Mouse (Mus musculus): ENCODE results near the gene Urm1. TPM values are rescaled to one million over a fixed set of nuclear protein-coding genes. Genes with fewer than 3 reads are reported as not detected.

Gene Urm1
- polyA plus RNA-seq, 1 experiment from 2014 or later = 18.0 TPM

DNA sequence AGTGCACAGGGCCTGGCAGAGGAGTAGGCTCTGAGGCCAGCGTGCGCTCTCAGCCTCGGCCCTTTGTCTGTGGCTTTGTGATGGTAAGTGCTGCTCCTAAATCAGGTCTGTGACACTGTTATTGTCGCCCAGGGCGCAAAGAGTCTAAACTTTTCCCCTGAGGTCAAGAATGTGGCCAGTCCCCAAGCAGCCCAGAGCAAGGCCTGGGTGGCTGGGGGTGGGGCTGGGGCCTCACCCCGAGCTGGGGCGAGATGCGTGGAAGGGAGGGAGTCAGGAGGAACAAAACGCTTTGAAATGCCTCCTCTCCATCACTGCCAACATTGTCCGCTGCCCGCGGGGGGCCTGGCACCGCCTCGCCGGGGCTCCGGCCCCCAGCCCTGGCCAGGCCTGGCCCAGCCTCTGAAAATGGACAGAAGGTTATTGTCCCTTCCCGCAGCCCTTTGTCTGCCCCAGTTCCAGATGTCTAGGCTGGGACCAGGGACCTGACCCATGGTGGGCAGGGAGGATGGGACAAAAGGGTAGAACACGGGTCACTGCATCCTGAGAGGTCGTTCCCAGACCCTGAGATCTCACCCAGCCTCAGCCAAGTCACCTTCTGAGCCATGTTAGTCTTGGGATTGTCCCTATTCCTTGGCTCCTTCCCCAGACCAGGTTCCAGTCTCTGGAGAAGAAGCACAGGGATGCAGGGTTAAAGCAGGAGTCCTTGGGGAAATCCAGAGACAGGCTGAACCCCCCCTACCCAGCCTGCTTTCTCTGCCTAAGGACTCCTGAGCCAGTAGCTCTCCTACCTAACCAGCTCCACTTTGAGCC lies 36.8 kb downstream of the Urm1 start:
- peak overlapping the region; percentile 77 for H3K27ac ChIP-seq (replicated peaks)
- peak overlapping the region; percentile 12; the same call in 1 of the 2 replicates for H3K4me3 ChIP-seq
- H3K27me3 ChIP-seq (replicated peaks; ENCODE audit: low read depth, poor library complexity, severe bottlenecking) = peaks cover 60% of the 10 kb centered on the region
- peak; percentile 46 for DNase-seq (ENCODE audit: low spot score)
- H3K36me3 ChIP-seq (replicated peaks) = no peaks in the 10 kb centered on the region
- H3K4me1 ChIP-seq = peaks cover 40% of the 10 kb centered on the region
- no peaks in the 10 kb centered on the region for H3K9me3 ChIP-seq
- 8% methylated on average over 19 of the region's 19 CpGs for WGBS

DNA sequence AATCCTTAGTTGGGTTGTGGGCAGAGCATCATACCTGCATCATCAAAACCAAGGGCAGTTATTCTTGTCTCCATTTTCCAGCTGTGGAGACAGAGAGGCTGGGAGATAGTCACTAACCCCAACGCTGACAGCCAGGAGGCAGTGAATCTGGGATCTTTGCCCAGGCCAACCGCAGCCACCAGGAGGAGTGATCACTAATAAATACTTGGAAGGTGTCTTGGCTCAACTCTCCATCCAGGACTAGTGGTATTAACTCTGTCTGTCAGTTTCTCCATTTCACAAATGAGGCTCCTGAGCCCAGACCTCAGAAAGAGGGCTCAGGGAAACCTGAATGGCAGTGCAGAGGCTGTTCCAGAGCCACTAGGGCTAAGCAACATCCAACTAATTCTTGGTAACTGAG lies 37.5 kb downstream of the Urm1 start:
- Histone ChIP-seq H3K36me3 (replicated peaks) (no peaks in the 10 kb centered on the region), H3K9me3 (no peaks in the 10 kb centered on the region), H3K27ac (replicated peaks) (peak overlapping the region; percentile 77), H3K27me3 (replicated peaks; ENCODE audit: low read depth, poor library complexity, severe bottlenecking) (peaks cover 59% of the 10 kb centered on the region), H3K4me3 (no peak overlapping the region), H3K4me1 (peaks cover 40% of the 10 kb centered on the region)
- WGBS = 61% methylated on average over 2 of the region's 2 CpGs
- DNase-seq (ENCODE audit: low spot score) = no peak

DNA sequence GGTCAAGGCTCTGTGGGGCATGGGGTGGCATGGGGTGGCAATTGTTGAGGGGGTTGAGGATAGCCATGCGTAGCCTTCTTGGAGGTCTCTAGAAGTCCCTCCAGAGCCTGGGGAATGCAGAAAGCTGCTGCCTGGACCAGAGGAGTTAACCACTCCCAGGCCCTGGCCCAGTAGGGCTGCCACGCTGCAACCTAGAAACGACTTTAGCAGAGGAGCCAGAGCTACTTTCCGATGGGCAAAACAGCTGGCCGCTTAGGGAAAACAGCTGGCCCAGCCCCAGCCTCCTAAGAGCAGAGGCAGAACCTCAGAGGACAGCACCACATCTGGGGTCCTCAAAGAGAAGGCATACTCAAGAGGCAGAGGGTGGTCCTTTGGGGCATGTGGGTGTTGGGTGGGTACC lies 38.1 kb downstream of the Urm1 start:
- peak overlapping the region; percentile 65 for H3K27ac ChIP-seq (replicated peaks)
- WGBS = 76% methylated on average over 5 of the region's 5 CpGs
- peaks cover 40% of the 10 kb centered on the region for H3K4me1 ChIP-seq
- H3K36me3 ChIP-seq (replicated peaks) = no peaks in the 10 kb centered on the region
- H3K27me3 ChIP-seq (replicated peaks; ENCODE audit: low read depth, poor library complexity, severe bottlenecking) = peaks cover 57% of the 10 kb centered on the region
- H3K9me3 ChIP-seq = no peaks in the 10 kb centered on the region
- H3K4me3 ChIP-seq = no peak overlapping the region
- DNase-seq (ENCODE audit: low spot score) = no peak

DNA sequence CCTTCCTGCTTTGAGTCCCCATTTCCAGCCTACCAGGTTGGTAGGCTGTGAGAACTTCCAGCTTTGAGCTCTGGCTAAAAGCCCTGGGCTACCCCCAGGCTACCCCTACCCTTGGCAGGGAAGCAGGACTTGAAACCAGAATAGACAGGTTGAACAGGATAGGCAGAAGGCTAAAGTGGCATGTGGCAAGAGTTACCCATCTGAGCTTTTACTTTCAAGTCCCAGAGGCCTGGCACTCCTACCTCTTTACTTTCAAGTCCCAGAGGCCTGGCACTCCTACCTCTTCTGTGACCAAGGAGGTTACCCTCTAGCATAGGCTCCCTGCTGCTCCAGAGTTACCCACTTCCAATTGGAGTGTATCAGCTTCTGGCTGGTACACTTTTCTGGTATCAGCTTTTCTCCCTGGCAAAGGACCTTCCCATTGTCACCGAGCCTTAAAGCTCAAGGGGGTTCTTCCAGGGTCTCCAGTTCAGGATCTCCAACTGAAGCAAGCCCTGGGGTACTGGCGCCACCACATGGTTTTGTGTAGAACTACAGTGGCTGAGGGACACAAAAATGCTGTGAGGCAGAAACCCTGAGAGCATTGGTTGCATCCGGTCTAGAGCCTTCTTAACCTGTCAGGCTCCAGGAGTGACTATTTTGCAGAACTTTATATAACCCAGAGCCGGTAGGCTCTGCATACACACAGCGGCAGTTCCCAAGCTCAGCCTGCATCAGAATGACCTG lies 39.0 kb downstream of the Urm1 start:
- DNase-seq (ENCODE audit: low spot score) = peak; percentile 69
- H3K36me3 ChIP-seq (replicated peaks) = no peaks in the 10 kb centered on the region
- peaks cover 33% of the 10 kb centered on the region for H3K4me1 ChIP-seq
- H3K9me3 ChIP-seq = no peaks in the 10 kb centered on the region
- 15% methylated on average over 5 of the region's 5 CpGs for whole genome bisulfite sequencing
- H3K4me3 ChIP-seq = 0 out of 2 replicates have a peak overlapping the region, but pooled peaks have one; percentile 6
- H3K27me3 ChIP-seq (replicated peaks; ENCODE audit: low read depth, poor library complexity, severe bottlenecking) = peaks cover 54% of the 10 kb centered on the region
- H3K27ac ChIP-seq (replicated peaks) = peak overlapping the region; percentile 65

DNA sequence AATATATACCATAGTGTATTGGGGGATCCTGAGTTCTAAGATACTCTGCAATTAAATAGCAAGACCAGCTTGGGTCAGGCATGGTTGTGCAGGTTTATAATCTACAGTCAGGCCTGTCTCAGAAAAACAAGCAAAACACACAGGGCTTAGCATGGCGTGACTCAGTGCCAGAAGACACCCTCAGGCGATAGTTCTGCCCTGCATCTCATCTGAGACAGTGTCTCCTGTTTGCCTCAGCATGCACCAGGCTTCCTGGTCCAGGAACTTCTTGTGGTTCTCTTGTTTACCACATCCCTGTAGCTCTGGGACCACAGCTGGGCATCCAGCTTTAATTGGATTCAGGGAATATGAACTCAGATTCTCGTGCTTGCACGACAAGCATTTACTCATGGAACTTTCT lies 45.2 kb downstream of the Urm1 start:
- Histone ChIP-seq H3K27me3 (replicated peaks; ENCODE audit: low read depth, poor library complexity, severe bottlenecking) (peaks cover 21% of the 10 kb centered on the region), H3K4me1 (peaks cover 17% of the 10 kb centered on the region), H3K4me3 (no peak overlapping the region), H3K36me3 (replicated peaks) (no peaks in the 10 kb centered on the region), H3K27ac (replicated peaks) (no peak overlapping the region), H3K9me3 (no peaks in the 10 kb centered on the region)
- WGBS = 70% methylated on average over 4 of the region's 4 CpGs
- no peak for DNase-seq (ENCODE audit: low spot score)

DNA sequence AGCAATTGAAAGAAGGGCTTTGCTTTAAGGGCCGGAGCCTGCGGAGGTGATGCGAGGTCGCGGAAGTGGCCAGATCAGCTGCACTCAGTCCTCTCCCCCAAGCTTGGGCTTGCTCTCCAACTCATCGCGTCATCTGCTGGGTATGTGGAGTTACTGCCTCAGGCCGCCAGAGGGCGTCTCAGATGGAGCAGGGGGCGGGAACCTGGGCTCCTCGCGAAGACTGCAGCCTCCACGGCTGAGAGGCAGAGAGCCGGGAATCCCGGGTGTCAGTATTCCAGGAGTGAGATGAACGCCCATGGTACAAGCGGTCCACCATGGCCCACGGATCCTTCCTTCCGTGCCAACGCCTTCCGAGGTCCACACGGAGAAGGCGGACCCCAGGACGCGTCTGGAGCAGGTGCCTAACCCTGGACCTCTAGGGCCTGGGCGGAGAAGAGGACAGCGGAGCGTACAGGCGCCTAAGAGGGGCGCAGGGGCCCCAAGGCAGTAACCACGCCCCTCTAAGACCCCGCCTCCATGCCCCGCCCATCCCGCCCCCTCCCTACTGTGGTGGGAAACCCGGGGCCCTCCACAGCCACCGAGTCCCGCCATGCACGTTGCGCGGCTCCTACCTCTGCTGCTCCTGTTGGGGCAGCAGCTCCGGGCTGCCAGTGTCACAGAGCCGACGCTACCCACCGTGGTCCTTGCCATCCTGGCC lies 49.2 kb downstream of the Urm1 start, which contains the start of gene Cercam:
TSS of gene Cercam (plus strand) at position 216 of the 697 bp plus-strand sequence.
- peak within 1 kb of the TSS; percentile 70 for H3K4me3 ChIP-seq
- H3K9me3 ChIP-seq = no peaks in the 10 kb centered on the region
- H3K36me3 ChIP-seq (replicated peaks) = peaks cover 20% of the 10 kb centered on the region
- H3K27me3 ChIP-seq (replicated peaks; ENCODE audit: low read depth, poor library complexity, severe bottlenecking) = peaks cover 25% of the 10 kb centered on the region
- H3K4me1 ChIP-seq = peaks cover 27% of the 10 kb centered on the region
- WGBS = under 1% methylated on average over 44 of the region's 44 CpGs
- H3K27ac ChIP-seq (replicated peaks) = peak within 1 kb of the TSS; percentile 86
- peak; percentile 90 for DNase-seq (ENCODE audit: low spot score)

DNA sequence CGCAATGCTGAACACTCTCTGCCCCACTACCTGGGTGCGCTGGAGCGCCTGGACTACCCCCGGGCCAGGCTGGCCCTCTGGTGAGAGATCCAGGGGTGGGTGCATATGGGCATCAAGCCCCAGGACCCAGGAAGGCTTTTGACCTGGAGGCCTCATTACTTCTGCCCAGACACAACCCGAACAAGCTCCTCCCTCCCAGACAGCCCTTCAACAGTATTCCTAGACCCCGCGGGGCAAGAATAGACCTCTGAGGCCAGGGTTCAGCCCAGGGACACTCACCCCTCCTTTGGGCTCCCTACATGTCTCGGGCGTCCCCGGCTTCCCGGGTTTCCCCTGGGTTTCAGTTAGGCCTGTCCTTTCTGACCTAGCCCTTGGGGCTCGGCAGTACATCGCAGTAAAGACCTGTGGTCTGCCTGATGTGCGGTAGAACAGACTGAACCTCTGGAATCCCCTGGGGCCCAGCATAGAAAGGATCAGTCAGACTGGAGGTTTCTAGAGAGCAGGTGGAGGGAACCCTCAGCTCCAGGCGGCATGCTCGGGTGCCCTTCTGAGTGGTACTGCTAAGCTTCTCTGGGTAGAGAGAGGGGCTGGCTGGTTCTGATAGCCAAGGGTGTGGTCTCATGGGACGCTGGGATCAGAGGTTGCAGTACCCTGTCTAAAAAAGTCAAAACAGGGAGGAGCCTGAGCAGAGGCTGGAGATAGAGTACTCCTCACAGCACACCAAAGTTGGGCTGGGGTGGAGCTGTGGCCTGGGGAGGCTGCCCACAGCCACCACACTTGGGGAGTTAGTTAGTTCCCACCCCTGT lies 50.0 kb downstream of the Urm1 start:
- WGBS = 2% methylated on average over 17 of the region's 17 CpGs
- DNase-seq (ENCODE audit: low spot score) = peak; percentile 48
- peaks cover 20% of the 10 kb centered on the region for H3K36me3 ChIP-seq (replicated peaks)
- no peaks in the 10 kb centered on the region for H3K9me3 ChIP-seq
- H3K4me1 ChIP-seq = peaks cover 27% of the 10 kb centered on the region
- H3K4me3 ChIP-seq = peak overlapping the region; percentile 70
- H3K27me3 ChIP-seq (replicated peaks; ENCODE audit: low read depth, poor library complexity, severe bottlenecking) = peaks cover 25% of the 10 kb centered on the region
- H3K27ac ChIP-seq (replicated peaks) = peak overlapping the region; percentile 86

DNA sequence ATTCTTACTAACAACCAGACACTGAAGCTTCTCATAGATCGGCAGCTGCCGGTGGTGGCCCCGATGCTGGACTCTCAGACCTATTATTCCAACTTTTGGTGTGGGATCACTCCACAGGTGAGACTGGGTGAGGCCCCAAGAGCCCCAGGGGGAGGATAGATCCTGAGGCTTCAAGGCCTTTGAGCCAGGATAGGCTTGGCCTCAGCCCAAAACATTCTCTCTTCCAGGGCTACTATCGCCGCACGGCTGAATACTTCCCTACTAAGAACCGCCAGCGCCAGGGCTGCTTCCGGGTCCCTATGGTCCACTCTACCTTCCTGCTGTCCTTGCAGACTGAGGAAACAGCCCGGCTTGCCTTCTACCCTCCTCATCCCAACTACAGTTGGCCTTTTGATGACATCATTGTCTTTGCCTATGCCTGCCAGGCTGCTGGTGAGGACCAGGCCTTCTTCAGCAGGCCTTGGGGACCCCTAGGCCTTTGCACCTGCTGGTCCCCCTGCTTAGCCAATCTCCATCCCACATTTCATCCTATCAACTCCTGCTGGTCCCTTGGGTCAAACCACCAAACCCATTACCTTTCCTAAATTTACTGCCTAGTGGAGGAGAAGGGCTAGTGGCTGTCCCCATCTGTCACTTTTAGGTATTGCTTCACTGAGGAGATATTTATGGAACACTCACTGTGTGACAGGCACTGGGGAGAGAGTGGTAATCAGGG lies 52.9 kb downstream of the Urm1 start:
- Histone ChIP-seq H3K27me3 (replicated peaks; ENCODE audit: low read depth, poor library complexity, severe bottlenecking) (peaks cover 17% of the 10 kb centered on the region), H3K27ac (replicated peaks) (no peak overlapping the region), H3K4me1 (peaks cover 27% of the 10 kb centered on the region), H3K36me3 (replicated peaks) (peaks cover 27% of the 10 kb centered on the region), H3K4me3 (no peak overlapping the region), H3K9me3 (no peaks in the 10 kb centered on the region)
- WGBS = 93% methylated on average over 10 of the region's 10 CpGs
- DNase-seq (ENCODE audit: low spot score) = no peak

DNA sequence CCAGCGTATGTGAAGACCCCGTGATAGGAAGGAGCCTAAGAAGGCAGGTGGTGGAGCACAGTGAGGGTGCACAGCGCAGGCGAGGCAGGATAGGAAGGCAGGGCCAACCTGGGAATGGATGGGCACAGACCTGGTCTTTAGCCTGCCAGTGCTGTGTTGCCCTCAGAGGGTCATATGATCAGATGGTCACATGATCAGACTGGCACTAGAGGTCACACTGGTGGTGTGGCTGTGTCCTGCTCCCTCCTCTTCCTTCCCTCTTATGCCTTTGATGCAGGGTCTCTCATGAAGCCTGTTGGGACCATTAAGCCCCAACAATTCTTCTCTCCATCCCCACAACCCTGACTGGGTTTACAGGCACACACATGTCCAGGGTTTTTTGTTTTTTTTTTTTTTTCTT lies 53.9 kb downstream of the Urm1 start:
- peaks cover 23% of the 10 kb centered on the region for H3K4me1 ChIP-seq
- no peaks in the 10 kb centered on the region for H3K9me3 ChIP-seq
- H3K27me3 ChIP-seq (replicated peaks; ENCODE audit: low read depth, poor library complexity, severe bottlenecking) = peaks cover 16% of the 10 kb centered on the region
- H3K4me3 ChIP-seq = no peak overlapping the region
- H3K27ac ChIP-seq (replicated peaks) = no peak overlapping the region
- DNase-seq (ENCODE audit: low spot score) = no peak
- WGBS = 83% methylated on average over 4 of the region's 4 CpGs
- H3K36me3 ChIP-seq (replicated peaks) = peaks cover 32% of the 10 kb centered on the region

DNA sequence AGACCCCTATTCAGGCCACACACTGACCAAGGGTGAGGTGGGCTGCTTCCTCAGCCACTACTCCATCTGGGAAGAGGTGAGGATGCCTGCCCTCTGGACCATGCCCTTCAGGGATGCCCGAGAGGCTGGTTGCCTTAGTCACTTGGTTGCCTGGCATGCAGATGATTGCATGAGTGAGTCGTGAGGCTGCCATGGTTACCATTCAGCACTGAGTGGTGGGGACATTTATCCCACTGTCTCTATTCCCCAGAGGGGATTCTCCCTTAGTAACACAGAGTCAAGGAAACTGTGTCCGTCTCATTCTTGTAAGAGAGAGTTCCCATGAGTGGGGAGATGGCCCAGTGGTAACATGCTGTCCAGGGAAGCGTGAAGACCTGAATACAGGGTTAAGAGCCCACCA lies 58.2 kb downstream of the Urm1 start:
- Histone ChIP-seq H3K27me3 (replicated peaks; ENCODE audit: low read depth, poor library complexity, severe bottlenecking) (no peaks in the 10 kb centered on the region), H3K36me3 (replicated peaks) (peaks cover 35% of the 10 kb centered on the region), H3K27ac (replicated peaks) (no peak overlapping the region), H3K4me1 (no peaks in the 10 kb centered on the region), H3K9me3 (no peaks in the 10 kb centered on the region), H3K4me3 (no peak overlapping the region)
- no peak for DNase-seq (ENCODE audit: low spot score)
- WGBS = 80% methylated on average over 4 of the region's 4 CpGs

DNA sequence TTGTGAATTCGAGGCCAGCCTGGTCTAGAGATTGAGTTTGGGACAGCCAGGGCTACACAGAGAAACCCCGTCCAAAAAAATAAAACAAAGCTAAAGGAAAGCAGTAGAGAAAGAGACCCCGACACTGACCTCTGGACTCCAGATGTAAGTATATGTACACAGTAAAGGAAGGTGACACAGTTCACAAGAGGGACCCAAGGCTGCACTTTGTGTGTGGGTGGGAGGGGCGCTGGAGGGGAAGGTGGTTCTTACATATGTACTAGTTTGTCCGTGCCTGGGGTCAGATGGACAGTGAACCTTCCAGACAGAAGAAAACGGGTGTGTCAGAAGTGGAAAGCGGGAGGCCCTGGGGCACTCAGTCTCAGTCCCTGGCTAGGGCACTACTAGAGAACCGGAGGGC lies 59.3 kb downstream of the Urm1 start:
- 68% methylated on average over 8 of the region's 8 CpGs for WGBS
- Histone ChIP-seq H3K27ac (replicated peaks) (no peak overlapping the region), H3K4me3 (no peak overlapping the region), H3K9me3 (no peaks in the 10 kb centered on the region), H3K4me1 (no peaks in the 10 kb centered on the region), H3K36me3 (replicated peaks) (peaks cover 28% of the 10 kb centered on the region), H3K27me3 (replicated peaks; ENCODE audit: low read depth, poor library complexity, severe bottlenecking) (no peaks in the 10 kb centered on the region)
- no peak for DNase-seq (ENCODE audit: low spot score)

All from embryonic facial prominence, embryonic 10.5 days (tissue).